Mouse (Mus musculus) embryonic facial prominence, embryonic 10.5 days (tissue): Measurements from ENCODE around the gene Ralgds. TPM values are rescaled to one million over a fixed set of nuclear protein-coding genes. Genes with fewer than 3 reads are reported as not detected.
A peak's percentile ranks its signal among the peaks of the same experiment; 100 is the strongest.

Experiments used
- DNase-seq: peaks from one replicate; pipeline ENCODE4 v3.0.0-alpha.2; 2017; ENCODE audit warnings: low spot score
- H3K27ac ChIP-seq: fragments of 300-500 bp; sonication (generic); replicated peaks from 2 replicates; pipeline ENCODE4 v1.5.1; 2016; ENCODE audit warnings: mild to moderate bottlenecking
- H3K27me3 ChIP-seq: fragments of 300-500 bp; sonication (generic); replicated peaks from 2 replicates; pipeline ENCODE4 v1.6.1; 2016; ENCODE audit warnings: low read depth, mild to moderate bottlenecking; ENCODE audit not compliant: poor library complexity, severe bottlenecking
- H3K36me3 ChIP-seq: fragments of 300-500 bp; sonication (generic); replicated peaks from 2 replicates; pipeline ENCODE4 v1.6.1; 2016; ENCODE audit warnings: mild to moderate bottlenecking, moderate library complexity
- H3K4me1 ChIP-seq: fragments of 300-500 bp; sonication (generic); 2 replicates; pipeline ENCODE4 v1.6.1; 2016
- H3K4me3 ChIP-seq: fragments of 300-500 bp; sonication (generic); 2 replicates; pipeline ENCODE4 v1.5.1; 2016; ENCODE audit warnings: mild to moderate bottlenecking, moderate library complexity
- H3K9me3 ChIP-seq: fragments of 300-500 bp; sonication (generic); 2 replicates; pipeline ENCODE4 v1.6.1; 2016; ENCODE audit warnings: mild to moderate bottlenecking
- WGBS: fragments of 180-500 bp; shearing (Covaris S2); methylation state at CpG from one replicate; pipeline ENCODE4 v1.1.7; 2016; 5-methylcytosine and 5-hydroxymethylcytosine counted together
- polyA plus RNA-seq: library from polyadenylated mRNA; unstranded; fragments of >200 nt; fragmentation: Nextera tagmentation; extraction: Ambion mirVana; gene quantifications from 2 replicates; pipeline ENCODE4 v1.2.1, GENCODE M21; 2016

Gene Ralgds
- polyA plus RNA-seq, 1 experiment from 2014 or later = 44.2 TPM

DNA sequence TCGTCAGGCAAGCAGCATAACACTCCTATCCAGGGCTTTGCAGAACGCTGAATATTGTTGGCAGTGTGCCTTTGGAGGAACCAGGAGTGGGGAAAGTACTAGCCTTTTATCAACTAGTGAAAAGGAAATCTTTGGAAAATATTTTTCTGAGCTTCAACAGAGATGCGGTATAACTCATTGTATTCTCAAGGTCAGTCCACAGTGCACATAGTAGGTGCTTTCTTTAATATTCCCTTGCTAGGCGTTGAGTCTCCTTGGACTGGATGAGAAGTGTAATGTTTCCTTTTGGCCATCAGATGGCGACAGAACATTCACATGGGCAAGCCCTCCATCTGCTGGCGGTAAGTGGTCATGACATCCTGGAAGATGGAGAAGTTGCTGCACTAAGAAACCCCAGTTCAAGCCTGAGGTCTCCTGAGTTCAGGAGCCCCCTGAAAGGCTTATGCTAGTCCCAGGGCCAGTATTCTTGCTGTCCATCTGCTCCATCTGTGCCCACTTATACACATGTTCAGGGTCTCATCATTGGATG is 72.2 kb downstream of the Ralgds start:
- no peaks in the 10 kb centered on the region for H3K9me3 ChIP-seq
- no peak overlapping the region for H3K4me3 ChIP-seq
- peaks cover 22% of the 10 kb centered on the region for H3K4me1 ChIP-seq
- H3K27me3 ChIP-seq = no peaks in the 10 kb centered on the region
- H3K36me3 ChIP-seq = peaks cover 11% of the 10 kb centered on the region
- H3K27ac ChIP-seq = no peak overlapping the region
- WGBS = 22% methylated on average over 6 of the region's 6 CpGs
- peak; percentile 73 for DNase-seq

DNA sequence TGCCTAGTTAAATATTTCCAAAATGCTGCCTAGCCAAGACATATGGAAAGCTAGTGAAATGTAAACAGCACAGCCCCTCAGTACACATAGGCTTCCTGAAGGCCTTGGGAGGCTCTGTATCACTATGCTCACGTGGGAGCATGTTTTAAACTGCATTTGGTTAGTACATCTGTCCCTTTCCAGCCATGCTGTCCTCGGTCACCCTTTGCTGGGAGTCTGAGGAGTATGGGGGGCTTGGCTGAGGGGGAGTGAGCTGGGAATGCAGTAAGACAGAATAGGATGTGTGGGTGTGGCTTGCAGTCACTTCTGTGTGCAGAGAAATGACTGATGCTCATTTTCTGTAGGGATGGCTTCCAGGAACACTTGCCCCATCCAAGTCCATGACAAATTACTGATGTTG is 72.8 kb downstream of the Ralgds start:
- no peaks in the 10 kb centered on the region for H3K27me3 ChIP-seq
- H3K4me3 ChIP-seq = no peak overlapping the region
- WGBS = 42% methylated on average over 2 of the region's 2 CpGs
- H3K36me3 ChIP-seq = peaks cover 5% of the 10 kb centered on the region
- no peak overlapping the region for H3K27ac ChIP-seq
- peaks cover 22% of the 10 kb centered on the region for H3K4me1 ChIP-seq
- no peaks in the 10 kb centered on the region for H3K9me3 ChIP-seq
- no peak for DNase-seq

DNA sequence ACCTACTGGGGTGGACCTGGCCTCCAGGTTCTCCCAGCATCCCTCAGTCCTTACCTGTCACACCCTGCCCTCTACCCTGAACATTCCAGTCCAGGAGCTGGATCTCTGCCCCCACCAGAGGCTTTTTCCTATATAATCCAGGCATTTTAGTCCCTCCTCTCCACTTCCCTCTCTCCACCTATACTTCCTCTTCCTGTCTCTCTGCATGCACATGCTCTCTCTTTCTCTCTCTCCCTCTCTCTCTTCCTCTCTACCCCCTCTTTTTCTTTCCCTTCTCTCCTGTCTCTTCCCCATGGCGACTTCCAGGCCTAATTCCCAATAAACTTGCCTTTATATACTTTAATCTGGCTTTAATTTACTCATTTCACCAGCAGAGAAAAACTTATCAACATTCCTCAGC is 75.6 kb downstream of the Ralgds start:
- H3K36me3 ChIP-seq = no peaks in the 10 kb centered on the region
- no peak overlapping the region for H3K27ac ChIP-seq
- no peak overlapping the region for H3K4me3 ChIP-seq
- H3K27me3 ChIP-seq = peaks cover 6% of the 10 kb centered on the region; the same call in 1 of the 2 replicates
- WGBS = 45% methylated on average over 1 of the region's 1 CpGs
- no peak for DNase-seq
- no peaks in the 10 kb centered on the region for H3K9me3 ChIP-seq
- peaks cover 3% of the 10 kb centered on the region for H3K4me1 ChIP-seq

DNA sequence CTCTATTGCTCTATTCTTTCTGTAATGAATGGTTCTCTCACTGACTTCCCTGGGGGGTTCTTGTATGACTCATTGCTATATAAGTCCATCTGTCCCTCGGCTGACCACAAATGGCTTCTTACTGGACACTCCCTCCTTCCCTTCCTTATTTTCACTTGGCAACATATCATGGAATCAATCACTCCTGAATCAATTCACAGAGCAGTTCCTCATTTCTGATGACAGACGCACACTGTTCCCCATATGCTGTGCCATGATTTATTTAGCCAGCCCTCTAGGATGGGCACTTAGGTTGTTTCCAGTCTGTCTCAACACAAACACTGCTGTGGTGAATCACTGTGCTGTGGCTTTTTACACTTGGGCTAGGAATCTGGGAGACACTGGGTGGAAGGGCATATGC is 78.6 kb downstream of the Ralgds start:
- Histone ChIP-seq H3K27ac (no peak overlapping the region), H3K4me1 (no peaks in the 10 kb centered on the region), H3K27me3 (peaks cover 13% of the 10 kb centered on the region; the same call in 1 of the 2 replicates), H3K9me3 (no peaks in the 10 kb centered on the region), H3K4me3 (no peak overlapping the region), H3K36me3 (no peaks in the 10 kb centered on the region)
- WGBS = 83% methylated on average over 2 of the region's 2 CpGs
- DNase-seq = no peak

DNA sequence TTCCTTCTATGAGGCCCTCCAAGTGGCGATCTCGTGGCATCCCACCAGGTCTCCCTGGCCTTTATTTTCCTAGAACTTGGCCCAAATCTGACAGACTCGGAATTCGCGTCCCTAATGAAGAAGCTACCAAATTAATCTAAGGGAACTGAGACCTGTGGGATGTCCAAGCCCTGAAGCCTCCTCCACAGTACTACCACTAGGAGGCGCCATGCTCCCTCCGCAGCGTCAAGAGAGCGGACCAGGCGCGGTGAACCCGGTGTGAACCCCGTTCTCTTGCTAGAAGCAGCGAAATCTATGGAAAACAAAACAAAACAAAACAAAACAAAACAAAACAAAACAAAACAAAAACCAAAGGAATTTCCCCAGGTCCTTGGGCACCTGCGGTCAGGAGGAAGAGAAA is 79.9 kb downstream of the Ralgds start:
- Histone ChIP-seq H3K27ac (no peak overlapping the region), H3K27me3 (peaks cover 13% of the 10 kb centered on the region; the same call in 1 of the 2 replicates), H3K9me3 (no peaks in the 10 kb centered on the region), H3K4me3 (no peak overlapping the region), H3K4me1 (peaks cover 2% of the 10 kb centered on the region; the same call in 1 of the 2 replicates), H3K36me3 (no peaks in the 10 kb centered on the region)
- whole genome bisulfite sequencing = 7% methylated on average over 15 of the region's 15 CpGs
- DNase-seq = peak; percentile 73

DNA sequence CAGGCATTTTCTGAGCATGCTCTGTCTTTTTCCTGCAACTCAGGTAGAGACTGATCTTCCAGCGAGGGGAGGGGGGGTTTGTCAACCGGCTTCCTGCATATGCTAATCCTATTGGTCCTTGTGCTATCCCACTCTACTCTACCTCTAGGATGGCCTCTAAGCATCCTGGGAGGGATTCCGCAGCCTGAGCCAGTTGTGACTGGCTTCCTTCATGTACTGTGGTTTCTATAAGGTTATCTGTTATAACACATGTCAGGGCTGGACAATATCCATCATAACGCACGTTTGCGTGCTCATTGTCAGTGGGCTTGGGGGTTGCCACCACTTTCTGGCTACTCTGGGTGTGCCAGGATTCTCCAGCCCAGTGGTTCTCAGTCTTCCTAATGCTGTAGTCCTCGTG is 83.1 kb downstream of the Ralgds start:
- peaks cover 17% of the 10 kb centered on the region for H3K4me1 ChIP-seq
- DNase-seq = no peak
- no peaks in the 10 kb centered on the region for H3K36me3 ChIP-seq
- no peak overlapping the region for H3K27ac ChIP-seq
- no peak overlapping the region for H3K4me3 ChIP-seq
- no peaks in the 10 kb centered on the region for H3K9me3 ChIP-seq
- 81% methylated on average over 7 of the region's 7 CpGs for WGBS
- peaks cover 13% of the 10 kb centered on the region; the same call in 1 of the 2 replicates for H3K27me3 ChIP-seq

DNA sequence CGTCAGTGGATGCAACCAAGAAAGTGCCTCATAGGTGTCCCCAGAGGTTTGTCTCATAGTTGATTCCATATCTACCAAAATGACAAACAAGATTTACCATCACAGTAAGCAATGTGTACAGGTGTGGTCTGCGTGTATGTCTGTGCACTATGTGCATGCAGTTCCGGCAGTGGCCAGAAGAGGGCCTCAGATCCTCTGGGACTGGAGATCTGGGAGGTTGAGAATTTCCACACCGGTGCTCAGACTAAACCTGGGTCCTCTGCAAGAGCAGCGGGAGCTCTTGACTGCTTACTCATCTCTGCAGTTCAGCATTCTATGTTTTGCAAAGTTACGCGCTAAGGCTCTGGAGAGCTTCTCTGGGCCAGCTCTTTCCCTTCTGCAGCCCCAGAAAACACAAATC is 84.1 kb downstream of the Ralgds start:
- Histone ChIP-seq H3K27ac (no peak overlapping the region), H3K9me3 (no peaks in the 10 kb centered on the region), H3K4me3 (no peak overlapping the region), H3K4me1 (peaks cover 23% of the 10 kb centered on the region), H3K36me3 (no peaks in the 10 kb centered on the region), H3K27me3 (peaks cover 13% of the 10 kb centered on the region; the same call in 1 of the 2 replicates)
- WGBS = 89% methylated on average over 7 of the region's 7 CpGs
- DNase-seq = no peak

DNA sequence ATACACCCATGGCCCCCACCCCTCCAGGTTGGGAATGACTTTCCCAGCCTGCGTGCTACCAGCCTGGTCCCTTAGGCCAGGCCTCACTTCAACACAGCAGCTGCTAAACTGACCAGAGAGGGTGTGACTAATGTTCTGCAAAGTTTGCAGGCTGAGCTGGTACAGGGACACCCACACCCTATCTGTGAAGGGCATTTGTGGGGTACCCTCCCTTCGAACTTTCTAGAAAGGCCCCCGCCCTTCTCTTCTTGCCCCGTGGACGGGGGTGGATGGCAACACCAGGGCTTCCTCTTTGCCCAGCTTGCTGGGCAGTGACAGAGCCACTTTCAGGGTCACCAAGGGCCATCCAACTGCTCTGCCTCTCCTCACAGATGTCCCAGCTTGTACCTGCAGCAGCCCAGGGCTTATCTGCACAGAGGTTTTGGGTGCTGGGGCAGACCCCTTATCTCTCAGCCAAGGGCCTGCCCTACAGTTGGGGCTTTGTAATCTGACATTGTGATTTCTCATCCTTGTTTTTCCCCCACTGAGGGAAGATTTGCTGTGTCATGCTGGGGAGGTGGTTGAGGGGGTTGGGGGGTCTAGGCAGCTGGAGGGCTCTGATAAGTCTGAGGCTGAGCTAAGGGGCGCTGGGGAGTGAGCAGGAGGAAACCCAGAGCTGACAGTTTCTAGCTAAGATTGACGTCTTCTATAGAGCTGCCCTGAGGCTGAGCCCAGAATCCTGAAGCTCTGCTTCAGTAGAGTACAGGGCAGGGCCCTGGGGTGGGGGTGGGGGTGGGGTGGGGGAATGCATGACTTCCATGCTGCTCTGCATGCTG is 85.0 kb downstream of the Ralgds start:
- Histone ChIP-seq H3K4me3 (no peak overlapping the region), H3K27me3 (peaks cover 13% of the 10 kb centered on the region; the same call in 1 of the 2 replicates), H3K36me3 (no peaks in the 10 kb centered on the region), H3K9me3 (no peaks in the 10 kb centered on the region), H3K4me1 (peaks cover 28% of the 10 kb centered on the region), H3K27ac (no peak overlapping the region; the same call in 1 of the 2 replicates)
- WGBS = 77% methylated on average over 7 of the region's 7 CpGs
- no peak for DNase-seq

DNA sequence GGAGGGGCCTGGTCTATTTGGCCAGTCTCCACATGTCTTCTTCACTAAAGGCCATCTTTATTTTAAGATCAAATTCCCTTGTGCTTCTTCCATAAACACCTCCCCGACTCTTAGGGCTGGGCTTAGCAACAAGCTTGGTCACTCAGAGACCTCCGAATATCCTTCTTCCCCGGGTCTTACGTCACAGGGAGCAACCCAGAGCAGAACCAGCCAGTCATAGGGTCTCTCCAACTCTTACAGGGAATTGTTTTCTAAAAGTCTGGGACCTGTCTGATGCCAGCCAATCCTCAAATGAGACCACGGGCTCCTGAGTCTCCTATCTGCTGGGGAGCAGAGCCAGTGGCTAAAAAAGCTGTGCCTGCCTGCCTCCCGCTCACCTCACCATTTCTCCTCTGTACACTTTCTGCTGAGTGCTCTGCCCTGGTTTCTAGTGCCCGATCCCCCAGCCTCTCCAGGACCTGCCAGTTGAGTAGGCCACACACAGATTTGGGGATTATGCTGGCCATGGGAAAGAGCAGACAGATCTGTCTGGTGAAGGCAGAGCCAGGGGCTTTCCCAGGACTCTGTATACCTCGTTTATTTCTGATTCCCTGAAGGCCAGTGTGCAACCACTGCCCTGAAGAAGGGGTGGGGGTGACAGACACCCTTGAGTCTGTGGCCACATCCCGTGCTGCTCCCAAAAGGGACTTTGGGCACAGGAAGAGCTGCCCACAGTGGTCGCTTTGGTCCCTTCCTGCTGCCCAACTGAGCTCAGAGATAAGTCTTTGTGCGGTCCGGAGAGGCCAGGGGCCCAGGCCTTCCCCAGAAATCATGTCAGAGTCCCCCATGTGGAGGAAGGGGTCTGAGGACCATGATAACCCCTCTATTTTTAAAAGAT is 86.0 kb downstream of the Ralgds start:
- 0 out of 2 replicates have a peak, but pooled peaks cover 5% of the 10 kb centered on the region for H3K27me3 ChIP-seq
- H3K4me3 ChIP-seq = no peak overlapping the region
- H3K36me3 ChIP-seq = no peaks in the 10 kb centered on the region
- WGBS = 69% methylated on average over 12 of the region's 12 CpGs
- no peaks in the 10 kb centered on the region for H3K9me3 ChIP-seq
- no peak overlapping the region; the same call in none of the 2 replicates for H3K27ac ChIP-seq
- no peak for DNase-seq
- H3K4me1 ChIP-seq = peaks cover 28% of the 10 kb centered on the region

DNA sequence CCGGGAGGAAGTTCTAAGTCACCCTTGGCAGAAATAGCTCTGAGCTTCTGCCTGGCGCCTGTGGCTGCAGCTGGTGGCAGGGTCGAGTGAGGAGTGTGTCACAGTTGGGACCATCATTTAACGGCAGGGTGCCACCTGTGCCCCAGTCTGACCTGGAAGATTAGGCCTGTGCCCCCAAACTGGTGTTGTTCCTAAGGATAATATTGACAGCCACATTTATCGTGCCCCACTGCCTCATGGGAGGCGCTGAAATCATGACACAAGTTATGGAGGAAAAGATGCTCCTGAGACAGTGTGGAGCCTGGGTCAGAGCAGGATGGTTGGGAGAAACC is 86.6 kb downstream of the Ralgds start:
- H3K36me3 ChIP-seq = no peaks in the 10 kb centered on the region
- peaks cover 28% of the 10 kb centered on the region for H3K4me1 ChIP-seq
- no peaks in the 10 kb centered on the region for H3K27me3 ChIP-seq
- 79% methylated on average over 6 of the region's 6 CpGs for WGBS
- H3K4me3 ChIP-seq = no peak overlapping the region
- DNase-seq = no peak
- H3K27ac ChIP-seq = no peak overlapping the region
- no peaks in the 10 kb centered on the region for H3K9me3 ChIP-seq

DNA sequence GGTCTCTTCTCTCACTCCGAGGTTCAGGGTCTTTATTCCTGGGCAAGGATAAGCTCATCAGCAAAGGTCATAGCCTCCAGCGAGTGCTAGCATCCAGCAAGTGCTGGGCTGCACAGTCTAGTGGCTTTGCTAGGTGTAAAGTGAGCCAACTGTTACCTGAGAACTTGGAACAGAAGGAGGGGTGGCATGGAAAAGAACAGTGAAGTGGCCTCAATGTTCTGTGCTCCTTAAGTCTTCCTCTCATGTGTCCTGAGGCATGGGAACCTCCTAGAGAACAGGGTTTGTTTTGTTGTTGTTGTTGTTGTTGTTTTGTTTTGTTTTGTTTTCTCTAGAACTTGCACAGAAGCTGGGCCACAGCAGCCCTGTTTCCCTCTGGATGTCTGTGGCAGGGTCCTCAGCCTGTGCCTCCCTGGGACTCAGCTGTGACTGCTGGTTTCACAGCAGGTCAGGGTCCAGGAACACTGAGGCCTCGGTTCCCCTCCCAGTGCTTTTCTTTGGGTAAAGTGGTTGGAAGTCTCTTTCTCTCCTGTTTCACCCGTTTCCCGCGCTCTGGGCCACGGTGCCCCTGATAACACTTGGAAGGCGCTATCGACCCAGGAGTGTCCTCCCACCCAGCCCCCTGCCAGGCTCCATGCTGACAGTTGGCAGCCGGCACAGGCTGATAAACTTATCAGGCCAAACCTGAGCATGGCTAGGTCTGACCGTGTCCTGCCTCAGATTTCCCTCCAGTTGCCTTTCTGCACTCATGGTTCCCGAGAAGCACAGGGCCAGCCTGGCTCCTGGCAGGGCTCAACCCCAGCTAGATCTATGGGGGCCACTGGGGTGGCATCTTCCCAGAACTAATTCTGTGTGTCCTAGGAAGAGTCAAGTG is 89.0 kb downstream of the Ralgds start:
- Histone ChIP-seq H3K4me1 (peaks cover 35% of the 10 kb centered on the region), H3K9me3 (no peaks in the 10 kb centered on the region), H3K36me3 (no peaks in the 10 kb centered on the region), H3K27me3 (no peaks in the 10 kb centered on the region), H3K4me3 (no peak overlapping the region), H3K27ac (peak overlapping the region; percentile 2)
- WGBS = 62% methylated on average over 12 of the region's 12 CpGs
- DNase-seq = no peak
